Mouse (Mus musculus): ENCODE results near the gene Nos1. TPM values are rescaled to one million over a fixed set of nuclear protein-coding genes. Genes with fewer than 3 reads are reported as not detected.
"Not testable (repeated sequence)": the region's sequence is repeated elsewhere in the genome, so short reads cannot be mapped to it uniquely, and the experiment has no call there.

Nos1 gene
- total RNA-seq, 2 experiments from 2014 or later = 0.09 TPM; not detected in 1

- no peak for ATAC-seq (replicated peaks; ENCODE audit: low FRiP score, poor library complexity, severe bottlenecking)
Measured at GRCm38 (mm10) chr5:117836930-117837329, 56.1 kb downstream of the Nos1 start.

- ATAC-seq (replicated peaks; ENCODE audit: low FRiP score, poor library complexity, severe bottlenecking) = no peak
Measured at GRCm38 (mm10) chr5:117837731-117838130, 56.9 kb downstream of the Nos1 start.

GRCm38 (mm10) chr5:117839501-117839900, 58.7 kb downstream of the Nos1 start:
- no peak for ATAC-seq (replicated peaks; ENCODE audit: low FRiP score, poor library complexity, severe bottlenecking)

GRCm38 (mm10) chr5:117840203-117840602, 59.4 kb downstream of the Nos1 start:
- no peak for ATAC-seq (replicated peaks; ENCODE audit: low FRiP score, poor library complexity, severe bottlenecking)

GRCm38 (mm10) chr5:117840988-117841387, 60.2 kb downstream of the Nos1 start:
- ATAC-seq (replicated peaks; ENCODE audit: low FRiP score, poor library complexity, severe bottlenecking) = no peak

- ATAC-seq (replicated peaks; ENCODE audit: low FRiP score, poor library complexity, severe bottlenecking) = no peak
Measured at GRCm38 (mm10) chr5:117841651-117842347, 61.0 kb downstream of the Nos1 start.

GRCm38 (mm10) chr5:117842699-117843098, 61.9 kb downstream of the Nos1 start:
- no peak for ATAC-seq (replicated peaks; ENCODE audit: low FRiP score, poor library complexity, severe bottlenecking)

- no peak for ATAC-seq (replicated peaks; ENCODE audit: low FRiP score, poor library complexity, severe bottlenecking)
Measured at GRCm38 (mm10) chr5:117844611-117845010, 63.8 kb downstream of the Nos1 start.

GRCm38 (mm10) chr5:117850474-117850873, 69.6 kb downstream of the Nos1 start:
- ATAC-seq (replicated peaks; ENCODE audit: low FRiP score, poor library complexity, severe bottlenecking) = no peak

- no peak for ATAC-seq (replicated peaks; ENCODE audit: low FRiP score, poor library complexity, severe bottlenecking)
Measured at GRCm38 (mm10) chr5:117853741-117854140, 72.9 kb downstream of the Nos1 start.

- no peak for ATAC-seq (replicated peaks; ENCODE audit: low FRiP score, poor library complexity, severe bottlenecking)
Measured at GRCm38 (mm10) chr5:117864588-117865300, 83.9 kb downstream of the Nos1 start.

GRCm38 (mm10) chr5:117865876-117866275, 85.0 kb downstream of the Nos1 start:
- ATAC-seq (replicated peaks; ENCODE audit: low FRiP score, poor library complexity, severe bottlenecking) = no peak

GRCm38 (mm10) chr5:117871614-117872013, 90.8 kb downstream of the Nos1 start:
- ATAC-seq (replicated peaks; ENCODE audit: low FRiP score, poor library complexity, severe bottlenecking) = no peak

GRCm38 (mm10) chr5:117873807-117874206, 93.0 kb downstream of the Nos1 start:
- ATAC-seq (replicated peaks; ENCODE audit: low FRiP score, poor library complexity, severe bottlenecking) = no peak

- no peak for ATAC-seq (replicated peaks; ENCODE audit: low FRiP score, poor library complexity, severe bottlenecking)
Measured at GRCm38 (mm10) chr5:117874236-117874635, 93.4 kb downstream of the Nos1 start.

GRCm38 (mm10) chr5:117879136-117879535, 98.3 kb downstream of the Nos1 start:
- ATAC-seq (replicated peaks; ENCODE audit: low FRiP score, poor library complexity, severe bottlenecking) = no peak

- ATAC-seq (replicated peaks; ENCODE audit: low FRiP score, poor library complexity, severe bottlenecking) = no peak
Measured at GRCm38 (mm10) chr5:117880916-117881555, 100.2 kb downstream of the Nos1 start.

- ATAC-seq (replicated peaks; ENCODE audit: low FRiP score, poor library complexity, severe bottlenecking) = not testable (repeated sequence)
Measured at GRCm38 (mm10) chr5:117882411-117882810, 101.6 kb downstream of the Nos1 start.

GRCm38 (mm10) chr5:117884991-117885390, 104.2 kb downstream of the Nos1 start:
- no peak for ATAC-seq (replicated peaks; ENCODE audit: low FRiP score, poor library complexity, severe bottlenecking)

- no peak for ATAC-seq (replicated peaks; ENCODE audit: low FRiP score, poor library complexity, severe bottlenecking)
Measured at GRCm38 (mm10) chr5:117888126-117888525, 107.3 kb downstream of the Nos1 start.

GRCm38 (mm10) chr5:117888946-117889345, 108.1 kb downstream of the Nos1 start:
- no peak for ATAC-seq (replicated peaks; ENCODE audit: low FRiP score, poor library complexity, severe bottlenecking)
